Mouse (Mus musculus): ENCODE results near the gene Slc27a1. TPM values are rescaled to one million over a fixed set of nuclear protein-coding genes. Genes with fewer than 3 reads are reported as not detected.

The Slc27a1 gene
- polyA plus RNA-seq, 1 experiment from 2014 or later = 8.6 TPM

DNA sequence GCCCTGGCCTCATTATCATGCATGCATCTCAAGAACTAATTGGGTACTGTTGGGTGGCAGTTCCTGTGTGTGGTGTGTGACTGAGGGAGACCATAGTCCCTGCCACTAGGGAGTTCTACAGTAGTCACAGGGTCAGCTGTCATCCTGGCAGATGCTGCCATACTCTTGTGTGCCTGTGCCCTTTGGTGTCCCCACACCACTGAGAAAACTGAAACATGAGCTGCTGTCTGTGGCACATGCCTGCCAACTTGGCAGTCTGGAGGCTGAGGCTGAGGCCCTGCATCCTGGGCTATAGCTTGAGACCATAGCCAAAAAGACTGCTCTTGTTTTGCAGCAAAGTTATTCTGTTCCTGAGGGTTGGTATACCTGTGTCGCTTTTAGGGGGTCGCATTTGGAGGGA, 51.1 kb downstream of the Slc27a1 start:
- H3K4me2 ChIP-seq = no peak overlapping the region
- peaks cover 11% of the 10 kb centered on the region for H3K9me3 ChIP-seq (ENCODE audit: control insufficient read depth, low read length)
- H3K27me3 ChIP-seq (ENCODE audit: control insufficient read depth, insufficient read depth, low read length) = no peaks in the 10 kb centered on the region
- no peak for DNase-seq (ENCODE audit: low spot score, missing footprints)
- H3K9ac ChIP-seq (ENCODE audit: low read length) = no peak overlapping the region
- no peaks in the 10 kb centered on the region for H3K4me1 ChIP-seq (ENCODE audit: control insufficient read depth, insufficient read depth, low read length)
- ATAC-seq (ENCODE audit: low FRiP score) = no peak
- H3K4me3 ChIP-seq (ENCODE audit: low read depth, low read length) = no peak overlapping the region
- H3K36me3 ChIP-seq (ENCODE audit: control insufficient read depth, insufficient read depth, low read length) = peaks cover 46% of the 10 kb centered on the region
- H3K27ac ChIP-seq (ENCODE audit: low read depth, low read length) = no peak overlapping the region
- 90% methylated on average over 2 of the region's 2 CpGs for WGBS

DNA sequence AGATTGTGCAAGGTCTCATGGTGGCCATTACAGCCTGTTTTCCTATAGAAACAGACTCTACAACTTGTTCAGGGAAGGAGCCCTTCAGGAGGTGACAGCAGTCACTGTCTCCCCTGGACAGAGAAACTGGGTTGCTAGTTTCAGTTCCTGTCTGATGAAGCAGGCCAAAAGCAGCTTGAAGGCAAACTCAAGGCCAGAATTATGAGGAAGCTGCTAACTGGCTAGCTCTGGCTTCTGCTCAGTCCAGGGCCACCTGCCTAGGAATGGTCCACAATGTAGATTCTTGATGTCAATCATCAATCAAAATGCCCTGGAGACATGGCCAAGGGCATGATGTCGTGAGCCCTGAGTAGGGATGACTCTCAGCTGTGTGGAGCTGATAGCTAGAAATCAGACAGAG, 56.4 kb downstream of the Slc27a1 start:
- 88% methylated on average over 1 of the region's 1 CpGs for WGBS
- no peak for DNase-seq (ENCODE audit: low spot score, missing footprints)
- H3K36me3 ChIP-seq (ENCODE audit: control insufficient read depth, insufficient read depth, low read length) = peaks cover 36% of the 10 kb centered on the region

DNA sequence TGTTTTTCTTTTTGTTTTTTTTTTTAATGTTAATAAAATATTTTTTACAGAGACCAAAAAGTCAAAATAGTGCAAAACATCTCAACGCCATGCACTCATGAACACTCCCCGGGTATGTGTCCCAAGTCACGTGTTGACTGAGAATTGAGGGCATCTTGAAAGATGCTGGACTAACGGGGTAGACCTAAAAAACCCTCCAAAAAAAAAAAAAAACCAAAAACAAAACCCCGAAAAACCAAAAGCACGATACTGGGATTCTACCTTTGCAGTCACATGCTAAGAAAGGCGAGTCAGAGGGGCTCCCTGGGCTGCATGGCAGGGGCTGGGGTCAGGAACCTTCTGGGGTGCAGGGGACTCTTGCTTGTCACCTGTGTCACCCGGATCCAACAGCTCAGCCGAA, 58.1 kb downstream of the Slc27a1 start:
- DNase-seq (ENCODE audit: low spot score, missing footprints) = no peak
- no peak overlapping the region for H3K4me3 ChIP-seq (ENCODE audit: low read depth, low read length)
- peaks cover 11% of the 10 kb centered on the region for H3K9me3 ChIP-seq (ENCODE audit: control insufficient read depth, low read length)
- H3K36me3 ChIP-seq (ENCODE audit: control insufficient read depth, insufficient read depth, low read length) = peaks cover 27% of the 10 kb centered on the region
- H3K9ac ChIP-seq (ENCODE audit: low read length) = no peak overlapping the region
- H3K4me1 ChIP-seq (ENCODE audit: control insufficient read depth, insufficient read depth, low read length) = peaks cover 11% of the 10 kb centered on the region
- H3K4me2 ChIP-seq = no peak overlapping the region
- H3K27ac ChIP-seq (ENCODE audit: low read depth, low read length) = no peak overlapping the region
- no peak for ATAC-seq (ENCODE audit: low FRiP score)
- 87% methylated on average over 9 of the region's 9 CpGs for WGBS
- peaks cover 19% of the 10 kb centered on the region for H3K27me3 ChIP-seq (ENCODE audit: control insufficient read depth, insufficient read depth, low read length)

More for the DNA sequence above, 56.4 kb downstream of the Slc27a1 start:
- Histone ChIP-seq H3K9ac (ENCODE audit: low read length) (no peak overlapping the region), H3K4me2 (no peak overlapping the region), H3K27ac (ENCODE audit: low read depth, low read length) (no peak overlapping the region), H3K4me3 (ENCODE audit: low read depth, low read length) (no peak overlapping the region), H3K4me1 (ENCODE audit: control insufficient read depth, insufficient read depth, low read length) (peaks cover 11% of the 10 kb centered on the region), H3K9me3 (ENCODE audit: control insufficient read depth, low read length) (peaks cover 11% of the 10 kb centered on the region), H3K27me3 (ENCODE audit: control insufficient read depth, insufficient read depth, low read length) (peaks cover 6% of the 10 kb centered on the region)
- no peak for ATAC-seq (ENCODE audit: low FRiP score)

DNA sequence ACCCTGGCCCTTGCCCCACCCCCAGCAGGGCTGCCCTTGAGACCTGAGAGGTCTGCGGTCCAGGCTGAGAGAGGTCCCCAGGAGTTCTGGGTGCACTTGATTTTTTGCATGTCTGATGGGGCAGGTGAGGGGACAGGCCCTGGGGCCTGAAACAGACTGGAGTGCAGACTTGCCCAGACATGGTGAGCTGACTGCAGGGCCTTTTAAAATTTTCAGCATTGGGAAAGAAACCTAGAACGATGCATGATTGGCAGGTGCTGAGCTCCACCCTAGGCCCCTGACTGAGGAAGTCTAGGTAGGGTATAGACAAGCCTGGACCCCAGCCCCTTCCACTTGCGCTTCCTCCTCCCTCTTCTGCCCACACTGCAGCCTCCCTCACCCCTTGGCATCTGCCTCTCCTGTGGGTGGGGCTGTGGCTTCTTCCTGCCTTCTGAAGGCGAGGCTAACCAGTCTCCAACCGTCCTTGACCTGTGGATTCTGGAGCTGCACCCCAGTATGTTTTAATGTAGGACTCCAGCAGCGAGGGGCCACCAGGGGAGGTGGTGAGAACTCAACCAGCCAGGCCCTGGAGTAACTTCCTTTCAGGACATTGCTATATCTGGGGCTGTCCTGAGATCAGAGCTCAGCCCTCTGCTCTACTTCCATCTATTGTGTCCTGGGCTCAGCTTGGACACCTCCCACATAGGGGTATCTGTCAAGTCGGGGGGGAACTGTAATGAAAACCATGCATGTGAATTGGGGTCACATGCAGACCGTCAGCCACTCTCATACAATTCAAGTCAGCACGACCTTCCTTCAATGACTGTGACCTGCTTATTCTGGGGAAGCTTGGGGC, 58.8 kb downstream of the Slc27a1 start:
- whole genome bisulfite sequencing = 60% methylated on average over 9 of the region's 9 CpGs
- Histone ChIP-seq H3K4me2 (no peak overlapping the region), H3K27me3 (ENCODE audit: control insufficient read depth, insufficient read depth, low read length) (peaks cover 19% of the 10 kb centered on the region), H3K36me3 (ENCODE audit: control insufficient read depth, insufficient read depth, low read length) (peaks cover 19% of the 10 kb centered on the region), H3K9ac (ENCODE audit: low read length) (no peak overlapping the region), H3K9me3 (ENCODE audit: control insufficient read depth, low read length) (peaks cover 8% of the 10 kb centered on the region), H3K4me3 (ENCODE audit: low read depth, low read length) (no peak overlapping the region), H3K4me1 (ENCODE audit: control insufficient read depth, insufficient read depth, low read length) (peaks cover 11% of the 10 kb centered on the region), H3K27ac (ENCODE audit: low read depth, low read length) (no peak overlapping the region)
- ATAC-seq (ENCODE audit: low FRiP score) (no peak), DNase-seq (ENCODE audit: low spot score, missing footprints) (no peak)

DNA sequence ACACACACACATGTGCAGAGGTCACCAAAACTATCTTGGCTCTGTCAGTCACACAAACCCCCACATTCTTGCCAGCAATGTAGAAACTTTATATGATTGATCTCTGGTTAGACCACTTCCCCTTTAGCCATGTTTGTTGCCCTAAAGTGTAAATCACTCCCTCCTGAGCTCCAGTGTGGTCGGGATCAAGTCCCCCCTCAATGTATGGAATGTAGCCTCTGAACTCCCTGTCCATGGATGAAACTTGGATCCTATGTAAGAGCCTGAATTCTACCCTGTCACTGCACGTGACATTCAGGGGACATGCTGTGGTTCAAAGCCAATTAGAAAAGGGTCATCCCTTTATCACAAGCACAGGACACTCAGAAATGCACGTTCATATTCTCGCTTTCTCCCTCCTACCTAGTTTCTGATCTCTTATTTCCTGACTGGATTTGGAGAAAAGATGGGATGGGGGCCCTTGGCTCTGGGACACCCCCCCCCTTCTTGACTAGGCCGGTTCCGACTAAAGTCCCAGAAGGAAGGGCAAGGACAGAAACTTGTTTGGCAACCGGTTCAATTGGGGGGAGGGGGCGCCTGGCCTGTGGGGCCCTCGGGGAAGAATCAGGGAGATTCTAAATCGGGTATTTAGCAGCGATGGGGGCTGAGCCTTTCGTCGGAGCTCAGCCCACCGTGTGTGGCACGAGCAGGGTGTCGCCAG, 59.9 kb downstream of the Slc27a1 start:
- Histone ChIP-seq H3K27me3 (ENCODE audit: control insufficient read depth, insufficient read depth, low read length) (peaks cover 25% of the 10 kb centered on the region), H3K4me2 (peak overlapping the region; percentile 91), H3K27ac (ENCODE audit: low read depth, low read length) (no peak overlapping the region), H3K36me3 (ENCODE audit: control insufficient read depth, insufficient read depth, low read length) (peaks cover 9% of the 10 kb centered on the region), H3K9ac (ENCODE audit: low read length) (peak overlapping the region; percentile 74), H3K4me3 (ENCODE audit: low read depth, low read length) (peak overlapping the region; percentile 43), H3K4me1 (ENCODE audit: control insufficient read depth, insufficient read depth, low read length) (peaks cover 11% of the 10 kb centered on the region), H3K9me3 (ENCODE audit: control insufficient read depth, low read length) (peaks cover 6% of the 10 kb centered on the region; the same call in 1 of the 2 replicates)
- 8% methylated on average over 16 of the region's 16 CpGs for WGBS
- ATAC-seq (ENCODE audit: low FRiP score) (no peak), DNase-seq (ENCODE audit: low spot score, missing footprints) (peak; percentile 84)

DNA sequence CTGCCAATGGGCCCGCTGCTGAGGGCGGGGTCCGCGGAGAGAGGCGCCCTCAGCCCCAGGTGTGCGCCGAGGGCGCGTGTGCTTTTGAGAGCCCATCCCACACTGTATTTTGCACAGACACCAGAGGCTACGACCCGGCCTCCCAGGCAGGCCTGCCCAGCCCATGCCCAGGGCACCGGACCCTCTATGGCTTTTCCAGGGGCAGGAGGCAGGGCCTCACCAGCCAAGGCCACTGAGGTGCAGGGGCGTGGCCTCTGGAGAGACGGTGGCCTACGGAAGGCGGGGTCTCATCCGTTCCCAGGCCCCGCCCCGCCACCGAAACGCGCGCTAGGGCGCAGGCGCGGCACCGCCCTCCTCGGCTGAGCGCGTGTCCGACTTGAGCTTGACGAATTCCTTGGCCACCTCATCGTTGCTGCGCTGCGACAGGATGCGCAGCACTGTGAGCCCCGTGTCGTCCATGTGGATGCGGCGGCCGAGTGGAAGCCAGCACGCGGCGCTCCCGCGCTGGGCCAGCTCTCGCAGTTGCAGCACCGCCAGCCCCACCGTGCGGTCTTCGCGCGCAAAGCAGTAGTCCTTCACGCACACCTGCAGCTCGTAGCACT, 60.5 kb downstream of the Slc27a1 start:
- DNase-seq (ENCODE audit: low spot score, missing footprints) = peak; percentile 99
- peak overlapping the region; percentile 43 for H3K4me3 ChIP-seq (ENCODE audit: low read depth, low read length)
- peaks cover 31% of the 10 kb centered on the region for H3K27me3 ChIP-seq (ENCODE audit: control insufficient read depth, insufficient read depth, low read length)
- ATAC-seq (ENCODE audit: low FRiP score) = peak; percentile 91
- under 1% methylated on average over 55 of the region's 55 CpGs for WGBS
- no peak overlapping the region for H3K27ac ChIP-seq (ENCODE audit: low read depth, low read length)
- peaks cover 11% of the 10 kb centered on the region for H3K4me1 ChIP-seq (ENCODE audit: control insufficient read depth, insufficient read depth, low read length)
- H3K9me3 ChIP-seq (ENCODE audit: control insufficient read depth, low read length) = peaks cover 6% of the 10 kb centered on the region; the same call in 1 of the 2 replicates
- peaks cover 4% of the 10 kb centered on the region for H3K36me3 ChIP-seq (ENCODE audit: control insufficient read depth, insufficient read depth, low read length)
- peak overlapping the region; percentile 74 for H3K9ac ChIP-seq (ENCODE audit: low read length)
- peak overlapping the region; percentile 91 for H3K4me2 ChIP-seq

DNA sequence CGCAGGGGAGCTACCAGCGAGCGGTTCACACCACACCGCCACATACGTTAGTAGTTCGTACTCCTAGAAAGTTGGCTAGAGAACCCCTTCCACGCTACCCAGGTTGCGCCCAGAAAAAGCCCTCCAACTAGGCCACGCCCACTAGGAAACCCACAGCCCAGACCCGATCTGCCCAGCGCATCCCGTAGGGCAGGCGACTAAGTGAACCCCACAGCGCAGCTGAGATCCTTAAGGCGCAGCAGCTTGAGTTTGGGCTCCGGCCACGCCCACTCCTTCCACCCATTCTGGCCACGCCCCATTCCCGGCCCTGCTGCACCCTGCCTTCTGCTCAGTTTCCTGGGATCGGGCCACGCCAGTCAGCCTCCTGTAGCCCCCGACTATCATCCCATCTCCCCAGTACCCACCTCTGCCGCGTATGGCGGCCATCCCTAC, 61.1 kb downstream of the Slc27a1 start:
- peaks cover 6% of the 10 kb centered on the region; the same call in 1 of the 2 replicates for H3K9me3 ChIP-seq (ENCODE audit: control insufficient read depth, low read length)
- H3K4me3 ChIP-seq (ENCODE audit: low read depth, low read length) = peak overlapping the region; percentile 43
- peak; percentile 45 for ATAC-seq (ENCODE audit: low FRiP score)
- peaks cover 32% of the 10 kb centered on the region for H3K27me3 ChIP-seq (ENCODE audit: control insufficient read depth, insufficient read depth, low read length)
- H3K4me1 ChIP-seq (ENCODE audit: control insufficient read depth, insufficient read depth, low read length) = peaks cover 11% of the 10 kb centered on the region
- 4% methylated on average over 25 of the region's 25 CpGs for WGBS
- peak overlapping the region; percentile 91 for H3K4me2 ChIP-seq
- H3K9ac ChIP-seq (ENCODE audit: low read length) = peak overlapping the region; percentile 47
- DNase-seq (ENCODE audit: low spot score, missing footprints) = no peak
- no peaks in the 10 kb centered on the region; the same call in 1 of the 2 replicates for H3K36me3 ChIP-seq (ENCODE audit: control insufficient read depth, insufficient read depth, low read length)
- H3K27ac ChIP-seq (ENCODE audit: low read depth, low read length) = no peak overlapping the region

DNA sequence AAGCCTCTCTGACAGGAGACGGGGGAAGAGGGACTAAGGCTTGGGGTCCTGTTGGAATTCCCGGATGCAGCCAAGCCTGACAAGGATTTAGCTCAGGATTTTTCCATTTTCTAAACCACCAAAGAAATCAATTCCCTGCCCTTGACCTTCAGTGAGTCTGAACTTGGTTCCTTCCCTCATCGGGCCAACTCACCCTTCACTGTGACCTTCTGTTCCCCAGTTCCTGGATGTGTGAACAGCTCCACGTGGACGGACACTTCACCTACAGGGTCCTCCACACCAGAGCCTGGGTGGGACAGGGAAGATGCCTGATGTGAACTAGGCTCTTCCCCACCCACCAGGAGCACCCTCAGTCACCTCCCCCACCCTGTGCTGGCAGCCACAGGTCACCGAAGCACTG, 62.1 kb downstream of the Slc27a1 start:
- no peak for DNase-seq (ENCODE audit: low spot score, missing footprints)
- Histone ChIP-seq H3K9ac (ENCODE audit: low read length) (no peak overlapping the region), H3K27me3 (ENCODE audit: control insufficient read depth, insufficient read depth, low read length) (peaks cover 36% of the 10 kb centered on the region), H3K9me3 (ENCODE audit: control insufficient read depth, low read length) (peaks cover 6% of the 10 kb centered on the region; the same call in 1 of the 2 replicates), H3K4me2 (no peak overlapping the region), H3K4me3 (ENCODE audit: low read depth, low read length) (no peak overlapping the region), H3K27ac (ENCODE audit: low read depth, low read length) (no peak overlapping the region), H3K4me1 (ENCODE audit: control insufficient read depth, insufficient read depth, low read length) (peaks cover 11% of the 10 kb centered on the region), H3K36me3 (ENCODE audit: control insufficient read depth, insufficient read depth, low read length) (no peaks in the 10 kb centered on the region)
- no peak for ATAC-seq (ENCODE audit: low FRiP score)
- WGBS = 92% methylated on average over 6 of the region's 6 CpGs

Measured in midbrain, embryonic 11.5 days (tissue).